Mouse (Mus musculus): ENCODE data around the gene Serpina16. TPM values are rescaled to one million over a fixed set of nuclear protein-coding genes. Genes with fewer than 3 reads are reported as not detected.

The Serpina16 gene
- polyA plus RNA-seq, 1 experiment from 2014 or later, result not detected

Other genes with a start within 250 kb of the Serpina16 start
- 38.0 and 54.9 TPM in 2 replicates for gene Ifi27, start 241.9 kb downstream of the Serpina16 start, polyA plus RNA-seq (2015; fragmentation: Nextera tagmentation; extraction: Ambion mirVana)
- gene Ifi27l2a, start 232.5 kb downstream of the Serpina16 start, polyA plus RNA-seq (2015; fragmentation: Nextera tagmentation; extraction: Ambion mirVana), result 13.8 and 20.7 TPM in 2 replicates
- 0.19 and 0.29 TPM in 2 replicates for gene Ifi27l2b, start 218.9 kb downstream of the Serpina16 start, polyA plus RNA-seq (2015; fragmentation: Nextera tagmentation; extraction: Ambion mirVana)
- gene Ppp4r4, start 143.9 kb downstream of the Serpina16 start, polyA plus RNA-seq (2015; fragmentation: Nextera tagmentation; extraction: Ambion mirVana), result 0.23 and 0.32 TPM in 2 replicates
- gene Serpina10, start 44.7 kb downstream of the Serpina16 start, polyA plus RNA-seq (2015; fragmentation: Nextera tagmentation; extraction: Ambion mirVana), result 0.55 TPM in 1 of 2 replicates, not detected in the other
- gene Serpina6, start 18.9 kb downstream of the Serpina16 start, polyA plus RNA-seq (2015; fragmentation: Nextera tagmentation; extraction: Ambion mirVana), result 1.2 and 10.7 TPM in 2 replicates
- gene Serpina1f, start 19.4 kb upstream of the Serpina16 start, polyA plus RNA-seq (2015; fragmentation: Nextera tagmentation; extraction: Ambion mirVana), result not detected in 2 replicates
- gene Serpina1d, start 97.5 kb upstream of the Serpina16 start, polyA plus RNA-seq (2015; fragmentation: Nextera tagmentation; extraction: Ambion mirVana), result 0.40 and 2.0 TPM in 2 replicates
- 1.5 and 5.7 TPM in 2 replicates for gene Serpina1b, start 154.2 kb upstream of the Serpina16 start, polyA plus RNA-seq (2015; fragmentation: Nextera tagmentation; extraction: Ambion mirVana)
- gene Serpina1a, start 187.4 kb upstream of the Serpina16 start, polyA plus RNA-seq (2015; fragmentation: Nextera tagmentation; extraction: Ambion mirVana), result 1.00 and 4.2 TPM in 2 replicates
- gene Serpina1c, start 228.7 kb upstream of the Serpina16 start, polyA plus RNA-seq (2015; fragmentation: Nextera tagmentation; extraction: Ambion mirVana), result 0.43 and 1.8 TPM in 2 replicates

Data from heart, embryonic 15.5 days (tissue).